16 mouse cellular contexts compared by ENCODE assay signal in the genomic region with DNA sequence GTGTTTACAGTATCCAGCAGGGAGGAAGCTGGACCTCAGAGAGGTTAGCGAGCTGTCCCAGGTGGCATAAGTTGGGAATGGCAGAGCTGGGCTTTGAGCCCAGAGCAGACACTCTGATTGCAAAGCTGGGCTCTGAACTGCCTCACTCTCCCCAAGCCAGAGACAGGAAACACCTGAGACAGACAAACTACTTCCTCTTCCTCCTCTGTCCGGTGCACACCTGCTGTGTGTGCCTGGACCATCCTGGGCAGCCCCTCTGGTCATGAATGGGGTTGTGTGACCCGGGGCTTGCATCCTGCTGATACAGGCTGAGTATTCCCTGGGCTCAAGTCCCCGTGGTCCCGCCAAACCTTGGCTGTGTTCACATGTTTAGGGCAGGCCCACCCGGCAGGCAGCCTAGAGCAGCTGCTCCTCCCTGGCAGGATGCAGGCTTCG. TPM values are rescaled to one million over a fixed set of nuclear protein-coding genes. Genes with fewer than 3 reads are reported as not detected.
DNase-seq lines count a peak whose midpoint lies in the region; ATAC-seq and TF ChIP-seq lines count a peak whose summit lies in the region.
"Had no signal": no experiment of that assay in that cellular context is flagged by ENCODE, and none has a peak within 500 bp of the region (broad histone marks: within the 10 kb centered on the region; RNA-seq: fewer than 3 reads in every experiment).

No protein-coding gene starts in this region.

- DNase-seq in kidney, postnatal 10 days, result peak; percentile 53
- DNase-seq in kidney, postnatal 36 days, result no peak
- peak; percentile 60 for DNase-seq in cerebellum, adult 8-10 months
- DNase-seq in thymus, postnatal 14 days, result peak; percentile 33
- no peak for DNase-seq in frontal cortex, adult 2 months (ENCODE audit: extremely low spot score in 1 of 2, low spot score in 1 of 2)
- DNase-seq in stomach, postnatal 0 days (ENCODE audit: low spot score), result no peak
- DNase-seq: gastrocnemius, postnatal 14 days; heart, postnatal 14 days; layer of hippocampus, adult 9-11 months; liver, embryonic 13.5 days; lung, postnatal 10 days had no signal

- WGBS in stomach, postnatal 0 days, result 70% methylated on average over 7 of the region's 7 CpGs

- no peak overlapping the region for H3K9ac ChIP-seq in stomach, postnatal 0 days (ENCODE audit: low read length)
- H3K9ac ChIP-seq: kidney, embryonic 15.5 days; liver, embryonic 13.5 days; neural tube, embryonic 15.5 days had no signal

- TF ChIP-seq EP300 in stomach, postnatal 0 days (optimal IDR thresholded peaks at IDR 0.05), result no peak

- no peak overlapping the region for H3K27ac ChIP-seq in stomach, postnatal 0 days (replicated peaks)
- H3K27ac ChIP-seq: heart, embryonic 10.5 days; kidney, embryonic 15.5 days; liver, embryonic 13.5 days; neural tube, embryonic 15.5 days had no signal

- peak; percentile 58 for ATAC-seq in cerebellum, adult (ENCODE audit: insufficient number of reproducible peaks, low FRiP score, low TSS enrichment)
- no peak for ATAC-seq in stomach, postnatal 0 days (ENCODE audit: low FRiP score, low TSS enrichment)

- no peak for TF ChIP-seq CTCF in stomach, postnatal 0 days (IDR thresholded peaks at IDR 0.05; ENCODE audit: low read depth)

- no peaks in the 10 kb centered on the region for H3K27me3 ChIP-seq in stomach, postnatal 0 days (ENCODE audit: control insufficient read depth, insufficient read depth, low read length)
- H3K27me3 ChIP-seq: kidney, embryonic 15.5 days; liver, embryonic 13.5 days; neural tube, embryonic 15.5 days had no signal

- H3K9me3 ChIP-seq in stomach, postnatal 0 days (ENCODE audit: control insufficient read depth, low read length), result no peaks in the 10 kb centered on the region
- H3K9me3 ChIP-seq: heart, embryonic 10.5 days; kidney, embryonic 15.5 days; liver, embryonic 13.5 days; neural tube, embryonic 15.5 days had no signal

- no peak overlapping the region for H3K4me2 ChIP-seq in stomach, postnatal 0 days (replicated peaks; ENCODE audit: low read depth)
- H3K4me2 ChIP-seq: kidney, embryonic 15.5 days; liver, embryonic 13.5 days; neural tube, embryonic 15.5 days had no signal

- H3K4me3 ChIP-seq in stomach, postnatal 0 days (ENCODE audit: low read depth, low read length), result no peak overlapping the region
- H3K4me3 ChIP-seq: heart, embryonic 10.5 days; kidney, embryonic 15.5 days; liver, embryonic 13.5 days; neural tube, embryonic 15.5 days had no signal

- no peaks in the 10 kb centered on the region for H3K4me1 ChIP-seq in stomach, postnatal 0 days (replicated peaks; ENCODE audit: control insufficient read depth, insufficient read depth)
- H3K4me1 ChIP-seq: neural tube, embryonic 15.5 days had no signal

- H3K36me3 ChIP-seq in stomach, postnatal 0 days (ENCODE audit: control insufficient read depth, insufficient read depth, low read length), result peaks cover 39% of the 10 kb centered on the region

RNA-seq across cellular contexts. Expression of gene H1f0, which starts 27.9 kb away (rescaled TPM):
- 109 and 112 TPM in 2 replicates for polyA plus RNA-seq in frontal cortex, adult 2 months (2012; rRNA removed)
- 285 and 309 TPM in 2 replicates for polyA plus RNA-seq in stomach, postnatal 0 days (2015; fragmentation: Nextera tagmentation; extraction: Ambion mirVana)

RNA-seq across cellular contexts. Expression of gene Galr3, which starts 41.3 kb away (rescaled TPM):
- polyA plus RNA-seq in frontal cortex, adult 2 months (2012; rRNA removed), result 0.19 and 0.38 TPM in 2 replicates
- polyA plus RNA-seq in stomach, postnatal 0 days (2015; fragmentation: Nextera tagmentation; extraction: Ambion mirVana), result 0.31 and 0.34 TPM in 2 replicates
- polyA plus RNA-seq: embryonic facial prominence, embryonic 11.5 days had no signal

RNA-seq across cellular contexts. Expression of gene Triobp, which starts 52.9 kb away (rescaled TPM):
- polyA plus RNA-seq in frontal cortex, adult 2 months (2012; rRNA removed), result 11.7 and 13.9 TPM in 2 replicates
- polyA plus RNA-seq in stomach, postnatal 0 days (2015; fragmentation: Nextera tagmentation; extraction: Ambion mirVana), result 22.4 and 30.6 TPM in 2 replicates

Comparison
In these comparisons a context has a peak if more than half of its experiments do, and no peak if none do; other contexts are left out.
1. DNase-seq: peak in kidney, postnatal 10 days (single experiment), cerebellum, adult 8-10 months (single experiment) and thymus, postnatal 14 days (single experiment); none in kidney, postnatal 36 days (0 of 2), frontal cortex, adult 2 months (0 of 2) and stomach, postnatal 0 days (single experiment).